15 mouse cellular contexts compared by ENCODE assay signal in genomic region chr8:28559881-28560280, GRCm38 (mm10).
DNase-seq lines count a peak whose midpoint lies in the region; ATAC-seq and TF ChIP-seq lines count a peak whose summit lies in the region.
"Had no signal": no experiment of that assay in that cellular context is flagged by ENCODE, and none has a peak within 500 bp of the region (broad histone marks: within the 10 kb centered on the region; RNA-seq: fewer than 3 reads in every experiment).

No protein-coding gene starts in this region.

- H3K27me3 ChIP-seq in heart, embryonic 10.5 days (ENCODE audit: insufficient read depth, poor library complexity, severe bottlenecking), result no peaks in the 10 kb centered on the region
- no peaks in the 10 kb centered on the region for H3K27me3 ChIP-seq in embryonic facial prominence, embryonic 10.5 days (replicated peaks; ENCODE audit: low read depth, poor library complexity, severe bottlenecking)
- no peaks in the 10 kb centered on the region for H3K27me3 ChIP-seq in limb, embryonic 11.5 days (ENCODE audit: control insufficient read depth, insufficient read depth, low read length)
- H3K27me3 ChIP-seq: CH12.LX had no signal

- peak overlapping the region; percentile 1; the same call in 1 of the 2 replicates for H3K4me2 ChIP-seq in limb, embryonic 11.5 days (ENCODE audit: low read depth, severe bottlenecking)
- H3K4me2 ChIP-seq: liver, embryonic 11.5 days had no signal

- no peaks in the 10 kb centered on the region for H3K9me3 ChIP-seq in heart, embryonic 10.5 days
- no peaks in the 10 kb centered on the region for H3K9me3 ChIP-seq in embryonic facial prominence, embryonic 10.5 days
- no peaks in the 10 kb centered on the region for H3K9me3 ChIP-seq in limb, embryonic 11.5 days (ENCODE audit: control insufficient read depth, low read length)

- no peak; the same call in 1 of the 2 replicates for TF ChIP-seq CTCF in left cerebral cortex, adult 2 months (IDR thresholded peaks at IDR 0.05)

- WGBS in heart, embryonic 10.5 days, result 62% methylated on average over 9 of the region's 9 CpGs
- WGBS in embryonic facial prominence, embryonic 10.5 days, result 69% methylated on average over 9 of the region's 9 CpGs
- 44% methylated on average over 9 of the region's 9 CpGs for WGBS in limb, embryonic 11.5 days

- no peaks in the 10 kb centered on the region for H3K36me3 ChIP-seq in heart, embryonic 10.5 days
- no peaks in the 10 kb centered on the region for H3K36me3 ChIP-seq in embryonic facial prominence, embryonic 10.5 days (replicated peaks)
- no peaks in the 10 kb centered on the region for H3K36me3 ChIP-seq in limb, embryonic 11.5 days (ENCODE audit: control insufficient read depth, insufficient read depth, low read length)

- H3K4me1 ChIP-seq in heart, embryonic 10.5 days, result no peaks in the 10 kb centered on the region
- peaks cover 3% of the 10 kb centered on the region; the same call in 1 of the 2 replicates for H3K4me1 ChIP-seq in embryonic facial prominence, embryonic 10.5 days
- no peaks in the 10 kb centered on the region for H3K4me1 ChIP-seq in limb, embryonic 11.5 days (ENCODE audit: control insufficient read depth, insufficient read depth, low read length)

- DNase-seq in heart, adult 18-20 months, result peak; percentile 4 to 6
- no peak for DNase-seq in heart, embryonic 10.5 days (ENCODE audit: low spot score)
- peak; percentile 4 for DNase-seq in layer of hippocampus, adult 11-12 months (ENCODE audit: low spot score)
- no peak for DNase-seq in layer of hippocampus, postnatal 25 days (ENCODE audit: extremely low spot score in 1 of 2, low spot score in 1 of 2)
- DNase-seq in embryonic facial prominence, embryonic 10.5 days (ENCODE audit: low spot score), result peak; percentile 8
- DNase-seq in limb, embryonic 11.5 days (ENCODE audit: low spot score), result peak; percentile 37
- DNase-seq in cerebellum, adult 11 months, result no peak
- no peak for DNase-seq in left cerebral cortex, adult 2 months (ENCODE audit: extremely low spot score in 1 of 2, low spot score in 2 of 2)
- DNase-seq: heart, adult 11 months; kidney, adult 8-10 months; spleen, adult 18-20 months; thymus, postnatal 25 days had no signal

- H3K27ac ChIP-seq in heart, embryonic 10.5 days, result no peak overlapping the region
- no peak overlapping the region for H3K27ac ChIP-seq in embryonic facial prominence, embryonic 10.5 days (replicated peaks)
- H3K27ac ChIP-seq in limb, embryonic 11.5 days (replicated peaks; ENCODE audit: low read depth, low read length), result no peak overlapping the region
- no peak overlapping the region for H3K27ac ChIP-seq in left cerebral cortex, adult 2 months
- H3K27ac ChIP-seq: macrophage had no signal

- no peak overlapping the region for H3K9ac ChIP-seq in limb, embryonic 11.5 days (ENCODE audit: low read length)

- ATAC-seq in limb, embryonic 11.5 days (ENCODE audit: insufficient number of reproducible peaks, low FRiP score, low TSS enrichment, low read depth), result peak; percentile 70; the same call in 1 of the 2 replicates

- no peak overlapping the region for H3K4me3 ChIP-seq in heart, embryonic 10.5 days
- no peak overlapping the region for H3K4me3 ChIP-seq in embryonic facial prominence, embryonic 10.5 days
- H3K4me3 ChIP-seq in limb, embryonic 11.5 days (ENCODE audit: low read depth, low read length), result no peak overlapping the region
- H3K4me3 ChIP-seq in left cerebral cortex, adult 2 months, result no peak overlapping the region

- intact Hi-C loops in left cerebral cortex, adult 2 months (cut with DNase I), result no loop called here

Comparison
In these comparisons a context has a peak if more than half of its experiments do, and no peak if none do; other contexts are left out.
1. DNase-seq: peak in heart, adult 18-20 months (2 of 2), layer of hippocampus, adult 11-12 months (single experiment), embryonic facial prominence, embryonic 10.5 days (single experiment) and limb, embryonic 11.5 days (single experiment); none in heart, embryonic 10.5 days (single experiment), layer of hippocampus, postnatal 25 days (0 of 2), cerebellum, adult 11 months (single experiment) and left cerebral cortex, adult 2 months (0 of 2).